Mouse (Mus musculus) limb, embryonic 14.5 days (tissue): ENCODE measurements around the gene Acsf2. TPM values are rescaled to one million over a fixed set of nuclear protein-coding genes. Genes with fewer than 3 reads are reported as not detected.

Experiments used
- ATAC-seq: fragments of 200-750 bp; cut with Nextera tagmentation; 2 replicates; pipeline ENCODE4 v1.8.0; 2017; ENCODE audit warnings: low read depth, moderate number of reproducible peaks, moderate TSS enrichment; ENCODE audit not compliant: low FRiP score
- DNase-seq: peaks from one replicate; pipeline ENCODE4 v3.0.0-alpha.2; 2015; ENCODE audit warnings: low spot score
- H3K27ac ChIP-seq: fragments of 300-500 bp; sonication (generic); replicated peaks from 2 replicates; pipeline ENCODE4 v1.5.1; 2014; ENCODE audit warnings: low read depth, mild to moderate bottlenecking, low read length, moderate library complexity, mixed read lengths
- H3K27me3 ChIP-seq: fragments of 300-500 bp; sonication (generic); 2 replicates; pipeline ENCODE4 v1.6.1; 2014; ENCODE audit warnings: low read length, mixed read lengths; ENCODE audit not compliant: control insufficient read depth, insufficient read depth
- H3K36me3 ChIP-seq: fragments of 300-500 bp; sonication (generic); 2 replicates; pipeline ENCODE4 v1.6.1; 2014; ENCODE audit warnings: mild to moderate bottlenecking, low read length, moderate library complexity, mixed read lengths; ENCODE audit not compliant: control insufficient read depth, insufficient read depth
- H3K4me1 ChIP-seq: fragments of 300-500 bp; sonication (generic); 2 replicates; pipeline ENCODE4 v1.6.1; 2014; ENCODE audit warnings: antibody characterized with exemption, low read length, mixed read lengths; ENCODE audit not compliant: control insufficient read depth, insufficient read depth
- H3K4me2 ChIP-seq: fragments of 300-500 bp; sonication (generic); replicated peaks from 2 replicates; pipeline ENCODE4 v1.6.1; 2014; ENCODE audit warnings: low read depth, mild to moderate bottlenecking, low read length, moderate library complexity; ENCODE audit not compliant: severe bottlenecking
- H3K4me3 ChIP-seq: fragments of 300-500 bp; sonication (generic); replicated peaks from 2 replicates; pipeline ENCODE4 v1.5.1; 2014; ENCODE audit warnings: low read length
- H3K9ac ChIP-seq: fragments of 300-500 bp; sonication (generic); 2 replicates; pipeline ENCODE4 v1.6.1; 2014; ENCODE audit warnings: mild to moderate bottlenecking, low read depth, low read length, moderate library complexity; ENCODE audit not compliant: severe bottlenecking
- H3K9me3 ChIP-seq: fragments of 300-500 bp; sonication (generic); 2 replicates; pipeline ENCODE4 v1.6.1; 2016; ENCODE audit warnings: low read length; ENCODE audit not compliant: control insufficient read depth
- POLR2A ChIP-seq: fragments of 200-500 bp; IDR thresholded peaks from 2 replicates; pipeline ENCODE4 v1.8.0; 2012; ENCODE audit warnings: inconsistent platforms, mild to moderate bottlenecking, moderate library complexity, borderline replicate concordance; ENCODE audit not compliant: insufficient read depth, insufficient read length; ENCODE audit errors: extremely low read depth
- WGBS: fragments of 180-500 bp; shearing (Covaris S2); extraction: QIAGEN DNeasy Blood & Tissue Kit; methylation state at CpG from one replicate; pipeline ENCODE4 v1.1.7; 2014; 5-methylcytosine and 5-hydroxymethylcytosine counted together
- polyA plus RNA-seq, 2 experiments: library from polyadenylated mRNA; depleted of rRNA in 1 of 2; stranded (reverse) in 1 of 2; unstranded in 1 of 2; fragments of >200 nt; fragmentation: Nextera tagmentation in 1 of 2; extraction: Ambion mirVana in 1 of 2; gene quantifications; 2 replicates each; pipeline versions ENCODE4 v1.2.1 to v1.2.3; 2012 to 2014

Gene Acsf2
- polyA plus RNA-seq, 2 experiments = 9.5 to 36.3 TPM

GRCm38 (mm10) chr11:94565151-94565479, 36.6 kb downstream of the Acsf2 start:
- 11% methylated on average over 16 of the region's 16 CpGs for WGBS
- no peak for TF ChIP-seq POLR2A
- H3K27me3 ChIP-seq = peaks cover 15% of the 10 kb centered on the region; the same call in 1 of the 2 replicates
- no peaks in the 10 kb centered on the region for H3K9me3 ChIP-seq
- no peak for DNase-seq
- 0 out of 2 replicates have a peak overlapping the region, but pooled peaks have one; percentile 50 for H3K27ac ChIP-seq
- H3K4me2 ChIP-seq = peak overlapping the region; percentile 47
- H3K4me1 ChIP-seq = peaks cover 13% of the 10 kb centered on the region; the same call in 1 of the 2 replicates
- peaks cover 19% of the 10 kb centered on the region; the same call in 1 of the 2 replicates for H3K36me3 ChIP-seq
- no peak for ATAC-seq
- H3K4me3 ChIP-seq = peak overlapping the region; percentile 29
- H3K9ac ChIP-seq = peak overlapping the region; percentile 38; the same call in 1 of the 2 replicates

GRCm38 (mm10) chr11:94564437-94565150, 37.1 kb downstream of the Acsf2 start, which contains the start of gene Chad:
TSS of gene Chad (plus strand) at chr11:94565047.
- Histone ChIP-seq H3K4me3 (peak within 1 kb of the TSS; percentile 29), H3K9ac (peak within 1 kb of the TSS; percentile 38), H3K27ac (peak within 1 kb of the TSS; percentile 50), H3K9me3 (no peaks in the 10 kb centered on the region), H3K4me2 (peak within 1 kb of the TSS; percentile 47), H3K27me3 (peaks cover 15% of the 10 kb centered on the region; the same call in 1 of the 2 replicates), H3K36me3 (peaks cover 14% of the 10 kb centered on the region; the same call in 1 of the 2 replicates), H3K4me1 (peaks cover 13% of the 10 kb centered on the region; the same call in 1 of the 2 replicates)
- DNase-seq (peak; percentile 34), ATAC-seq (peak; percentile 41; the same call in 1 of the 2 replicates)
- WGBS = 5% methylated on average over 35 of the region's 35 CpGs
- no peak for TF ChIP-seq POLR2A

GRCm38 (mm10) chr11:94563821-94564220, 37.9 kb downstream of the Acsf2 start:
- no peak for TF ChIP-seq POLR2A
- 51% methylated on average over 5 of the region's 5 CpGs for WGBS
- H3K9ac ChIP-seq = no peak overlapping the region
- peaks cover 13% of the 10 kb centered on the region; the same call in 1 of the 2 replicates for H3K4me1 ChIP-seq
- H3K4me2 ChIP-seq = peak overlapping the region; percentile 47
- H3K36me3 ChIP-seq = peaks cover 15% of the 10 kb centered on the region
- H3K27me3 ChIP-seq = peaks cover 15% of the 10 kb centered on the region; the same call in 1 of the 2 replicates
- H3K9me3 ChIP-seq = no peaks in the 10 kb centered on the region
- peak overlapping the region; percentile 29 for H3K4me3 ChIP-seq
- ATAC-seq = peak; percentile 11; the same call in 1 of the 2 replicates
- H3K27ac ChIP-seq = peak overlapping the region; percentile 50; the same call in 1 of the 2 replicates
- no peak for DNase-seq

GRCm38 (mm10) chr11:94563383-94563782, 38.3 kb downstream of the Acsf2 start:
- no peak for ATAC-seq
- Histone ChIP-seq H3K27me3 (peaks cover 15% of the 10 kb centered on the region; the same call in 1 of the 2 replicates), H3K4me2 (peak overlapping the region; percentile 47), H3K36me3 (peaks cover 15% of the 10 kb centered on the region), H3K9me3 (no peaks in the 10 kb centered on the region), H3K4me1 (peaks cover 13% of the 10 kb centered on the region; the same call in 1 of the 2 replicates), H3K4me3 (no peak overlapping the region), H3K27ac (no peak overlapping the region), H3K9ac (no peak overlapping the region)
- 100% methylated on average over 5 of the region's 5 CpGs for WGBS
- TF ChIP-seq POLR2A = no peak
- DNase-seq = no peak

- Histone ChIP-seq H3K27ac (no peak overlapping the region), H3K9ac (no peak overlapping the region), H3K4me2 (no peak overlapping the region), H3K4me3 (no peak overlapping the region), H3K36me3 (peaks cover 16% of the 10 kb centered on the region), H3K4me1 (no peaks in the 10 kb centered on the region), H3K27me3 (no peaks in the 10 kb centered on the region), H3K9me3 (no peaks in the 10 kb centered on the region)
- DNase-seq (no peak), ATAC-seq (no peak)
- WGBS = 81% methylated on average over 3 of the region's 3 CpGs
- no peak for TF ChIP-seq POLR2A
Observed at GRCm38 (mm10) chr11:94558226-94558625, 43.4 kb downstream of the Acsf2 start.
